Mouse (Mus musculus): ENCODE measurements around the gene Sh2d3c.
A peak's percentile ranks its signal among the peaks of the same experiment; 100 is the strongest.

Gene Sh2d3c

GRCm38 (mm10) chr2:32711301-32712056, 9.4 kb upstream of the Sh2d3c start:
- no peak for TF ChIP-seq GATA4 (IDR thresholded peaks at IDR 0.05; ENCODE audit: insufficient replicate concordance, low read length)

DNA sequence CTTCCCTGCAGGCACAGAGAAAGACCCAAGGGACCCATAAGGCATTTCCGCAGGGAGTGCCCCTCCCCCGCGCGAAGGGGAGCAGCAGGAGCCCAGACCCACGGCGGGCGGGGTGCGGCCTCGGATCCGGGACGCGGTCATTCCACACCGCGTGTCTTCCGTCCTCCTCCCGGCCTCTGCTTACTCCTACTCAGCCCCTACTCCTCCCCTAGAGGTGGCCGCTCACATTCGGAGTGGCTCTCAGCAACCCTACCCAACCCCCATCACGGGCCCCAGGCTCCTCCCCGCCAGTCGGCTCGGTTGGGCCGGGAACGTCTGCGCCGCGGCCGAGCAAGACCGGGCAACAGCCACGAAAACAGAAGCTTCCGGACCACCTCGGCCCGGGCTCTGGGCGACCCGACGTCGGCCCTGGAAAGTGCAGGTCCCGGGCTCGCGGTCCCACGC, 8.7 kb upstream of the Sh2d3c start:
- TF ChIP-seq GATA4 (IDR thresholded peaks at IDR 0.05; ENCODE audit: insufficient replicate concordance, low read length): no peak

DNA sequence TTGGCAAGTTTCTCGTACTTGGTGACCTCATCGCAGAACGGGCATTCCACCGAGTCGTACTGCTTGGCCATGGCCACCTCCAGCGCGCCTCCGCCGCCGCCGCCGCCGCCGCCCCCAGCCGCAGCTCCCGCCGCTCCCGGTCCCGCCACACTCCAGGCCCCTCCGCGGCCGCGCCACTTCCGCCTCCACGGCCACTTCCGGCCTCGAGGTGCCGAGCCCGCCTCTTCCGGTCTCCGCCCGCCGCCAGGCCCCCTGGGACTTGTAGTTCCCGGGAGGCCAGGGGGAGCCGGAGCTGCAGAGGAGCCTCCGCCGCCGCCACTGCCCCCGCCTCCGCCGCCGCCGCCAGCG, 8.3 kb upstream of the Sh2d3c start:
- no peak for TF ChIP-seq GATA4 (IDR thresholded peaks at IDR 0.05; ENCODE audit: insufficient replicate concordance, low read length)

DNA sequence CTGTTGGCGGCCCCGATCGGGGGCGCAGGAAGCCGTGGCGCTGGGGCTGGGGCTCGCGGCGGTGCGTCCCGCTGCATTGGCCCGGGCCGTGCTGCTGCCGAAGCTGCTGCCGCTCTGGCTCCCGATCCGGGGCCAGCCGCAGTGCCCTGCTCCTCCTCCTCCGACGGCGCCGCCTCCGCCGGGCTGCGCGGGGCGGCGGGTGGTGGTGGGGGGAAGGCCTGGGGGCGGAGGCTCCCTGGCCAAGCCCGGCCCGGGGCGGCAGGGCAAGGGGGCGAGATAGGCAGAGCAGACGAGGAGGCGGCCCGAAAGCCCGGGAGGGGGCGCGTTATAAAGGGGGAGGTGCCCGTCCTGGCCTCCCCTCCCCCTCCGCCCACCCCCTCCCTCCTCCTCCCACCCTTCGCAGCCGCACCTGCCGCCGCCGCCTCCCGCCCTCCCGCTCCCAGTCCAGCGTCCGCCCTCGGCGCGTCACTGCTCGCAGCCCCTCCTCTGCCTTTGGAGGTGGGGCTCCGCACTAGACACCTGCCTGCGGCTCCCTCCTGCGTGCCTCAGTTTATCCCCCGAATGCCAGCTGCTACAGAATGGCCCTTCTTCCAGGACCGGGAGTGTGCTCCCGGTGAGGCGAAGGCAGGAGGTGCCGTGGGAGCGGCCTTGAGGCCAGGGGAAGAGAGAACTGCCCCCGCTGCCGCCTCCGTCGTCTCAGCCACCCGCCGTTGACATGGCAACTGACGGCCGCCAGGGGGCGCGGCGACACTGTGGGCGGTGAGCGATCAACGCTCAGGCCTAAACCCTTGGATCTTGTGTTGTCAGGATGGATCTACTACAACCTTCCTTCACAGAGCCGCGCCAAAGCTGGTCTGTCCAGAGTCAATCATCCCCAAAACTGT, 7.7 kb upstream of the Sh2d3c start, which contains the start of gene Cdk9:
Gene Cdk9 (minus strand): TSS at position 143 of the 884 bp plus-strand sequence.
- no peak for TF ChIP-seq GATA4 (IDR thresholded peaks at IDR 0.05; ENCODE audit: insufficient replicate concordance, low read length)

DNA sequence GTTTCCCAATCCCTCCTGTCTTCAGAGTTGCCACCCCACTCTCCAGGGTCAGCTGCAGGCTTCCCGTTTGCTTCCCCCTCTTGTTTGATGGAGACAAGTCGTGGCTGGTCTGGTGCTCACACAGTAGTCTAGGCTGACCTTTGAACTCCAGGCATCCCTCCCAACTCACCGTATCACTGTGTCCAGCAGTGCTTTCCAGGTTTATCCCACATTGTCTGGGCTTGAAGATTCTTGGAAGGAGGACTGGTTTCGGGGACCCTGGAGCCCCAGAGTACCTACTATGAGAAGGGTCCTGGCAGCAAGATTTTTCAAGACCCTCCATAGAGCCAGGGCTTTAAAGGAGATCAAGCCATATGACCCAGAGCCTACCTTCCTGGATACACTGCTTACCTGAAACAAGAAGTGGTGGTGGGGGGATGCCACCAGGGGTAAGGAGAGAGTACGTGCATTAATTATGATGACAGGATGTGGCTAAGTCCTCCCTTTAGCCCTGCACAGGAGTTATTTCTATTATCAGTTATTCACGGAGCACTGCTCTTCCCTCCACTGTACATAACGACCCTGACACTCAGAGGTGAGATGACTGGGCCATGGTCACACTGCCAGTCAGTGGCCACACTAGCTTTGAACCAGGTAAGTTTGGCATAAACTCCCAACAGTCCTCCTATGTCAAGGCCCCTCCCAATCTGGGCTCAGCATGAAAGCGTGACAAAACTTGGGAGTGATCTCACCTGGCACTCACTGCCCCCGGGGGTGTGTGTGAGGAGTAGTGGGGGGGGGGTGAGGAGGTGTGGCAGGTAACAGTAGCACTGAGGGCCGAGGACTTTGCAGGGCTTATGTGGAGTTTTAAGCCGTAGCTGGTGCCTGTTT, 6.5 kb upstream of the Sh2d3c start:
- TF ChIP-seq GATA4 (IDR thresholded peaks at IDR 0.05; ENCODE audit: insufficient replicate concordance, low read length): no peak

DNA sequence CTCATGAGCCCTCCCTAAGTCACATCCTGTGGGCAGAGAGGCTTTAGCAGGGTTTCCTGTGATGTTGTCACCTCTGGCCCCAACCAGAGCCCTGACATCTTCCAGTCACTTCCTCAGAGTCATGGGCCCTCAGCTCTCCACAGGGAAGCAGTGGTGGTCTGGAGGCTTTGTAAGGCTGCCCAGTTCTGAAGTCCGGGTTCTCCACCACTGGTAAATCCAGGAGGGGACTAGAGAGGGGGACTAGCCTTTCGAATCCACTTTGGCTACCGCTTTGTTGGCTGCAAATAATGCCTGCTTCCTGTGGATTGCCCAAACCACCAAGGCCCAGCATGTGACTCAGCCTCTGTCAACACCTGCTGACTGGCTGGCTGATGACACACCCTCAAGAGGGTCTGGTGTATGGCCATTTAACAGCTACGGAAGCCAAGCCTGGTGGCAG, 5.8 kb upstream of the Sh2d3c start:
- TF ChIP-seq GATA4 (IDR thresholded peaks at IDR 0.05; ENCODE audit: insufficient replicate concordance, low read length): no peak; the same call in 1 of the 2 replicates

DNA sequence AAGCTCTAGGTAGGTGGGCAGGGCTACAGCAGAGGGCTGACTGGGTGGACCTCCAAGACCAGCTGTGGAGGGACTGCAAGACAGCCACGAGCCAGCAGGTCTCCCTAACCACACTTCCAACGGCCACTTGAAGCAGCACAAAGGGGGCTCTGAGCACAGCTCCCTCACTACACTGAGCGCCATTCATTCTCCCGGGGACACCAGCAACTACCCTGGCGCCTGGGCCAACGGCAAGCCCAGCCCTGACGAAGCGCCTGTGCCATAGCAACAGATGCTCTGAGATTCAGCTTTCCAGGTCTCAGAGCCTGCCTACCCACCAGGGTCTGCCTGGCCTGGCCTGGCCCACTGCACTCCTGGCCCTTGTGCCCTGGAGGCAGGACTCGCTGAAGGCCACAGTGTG, 2.1 kb upstream of the Sh2d3c start:
- no peak for TF ChIP-seq GATA4 (IDR thresholded peaks at IDR 0.05; ENCODE audit: insufficient replicate concordance, low read length)

- TF ChIP-seq GATA4 (IDR thresholded peaks at IDR 0.05; ENCODE audit: insufficient replicate concordance, low read length): no peak
Measured at GRCm38 (mm10) chr2:32720053-32720452, 802 bp upstream of the Sh2d3c start.

GRCm38 (mm10) chr2:32722046-32722445, 1.2 kb downstream of the Sh2d3c start:
- TF ChIP-seq GATA4 (IDR thresholded peaks at IDR 0.05; ENCODE audit: insufficient replicate concordance, low read length): no peak

GRCm38 (mm10) chr2:32722581-32722980, 1.7 kb downstream of the Sh2d3c start:
- TF ChIP-seq GATA4 (IDR thresholded peaks at IDR 0.05; ENCODE audit: insufficient replicate concordance, low read length): no peak

GRCm38 (mm10) chr2:32724149-32724548, 3.3 kb downstream of the Sh2d3c start:
- TF ChIP-seq GATA4 (IDR thresholded peaks at IDR 0.05; ENCODE audit: insufficient replicate concordance, low read length): no peak

- TF ChIP-seq GATA4 (IDR thresholded peaks at IDR 0.05; ENCODE audit: insufficient replicate concordance, low read length): no peak
Measured at GRCm38 (mm10) chr2:32724832-32725790, 4.3 kb downstream of the Sh2d3c start.

- TF ChIP-seq GATA4 (IDR thresholded peaks at IDR 0.05; ENCODE audit: insufficient replicate concordance, low read length): no peak
Measured at GRCm38 (mm10) chr2:32727435-32727834, 6.6 kb downstream of the Sh2d3c start.

GRCm38 (mm10) chr2:32728463-32728862, 7.6 kb downstream of the Sh2d3c start:
- TF ChIP-seq GATA4 (IDR thresholded peaks at IDR 0.05; ENCODE audit: insufficient replicate concordance, low read length): peak; percentile 45; the same call in 1 of the 2 replicates
